Mouse (Mus musculus) MEL (cell line): ENCODE data around the gene Taco1. TPM values are rescaled to one million over a fixed set of nuclear protein-coding genes. Genes with fewer than 3 reads are reported as not detected.

Source experiments
- DNase-seq: peaks from one replicate; pipeline ENCODE4 v3.0.0; 2011; ENCODE audit warnings: low read depth, low spot score
- H3K27ac ChIP-seq: 2 replicates; pipeline ENCODE4 v1.5.1; 2012; ENCODE audit warnings: low read depth, mild to moderate bottlenecking, control low read depth, low read length, moderate library complexity; ENCODE audit not compliant: control insufficient read depth
- H3K27me3 ChIP-seq, 2 experiments: fragments of 150-350 bp in 1 of 2; sonication (generic) in 1 of 2; 2 replicates each; pipeline ENCODE4 v1.6.1; 2012; ENCODE audit warnings: low read length in 2 of 2, mild to moderate bottlenecking in 2 of 2, improper control_type of control experiment in 1 of 2, moderate library complexity in 1 of 2; ENCODE audit not compliant: insufficient read depth in 2 of 2, control insufficient read depth in 1 of 2
- H3K36me3 ChIP-seq, 2 experiments: 2 replicates each; pipeline ENCODE4 v1.6.1; 2012 to 2014; ENCODE audit warnings: low read length in 2 of 2, improper control_type of control experiment in 1 of 2, inconsistent platforms in 1 of 2, mild to moderate bottlenecking in 1 of 2; ENCODE audit not compliant: insufficient read depth in 2 of 2, control insufficient read depth in 1 of 2
- H3K4me1 ChIP-seq, 2 experiments: fragments of 150-350 bp in 1 of 2; sonication (generic) in 1 of 2; 2 replicates each; pipeline ENCODE4 v1.6.1; 2012; ENCODE audit warnings: low read length in 2 of 2, improper control_type of control experiment in 1 of 2, mild to moderate bottlenecking in 1 of 2; ENCODE audit not compliant: insufficient read depth in 2 of 2, control insufficient read depth in 1 of 2
- H3K4me3 ChIP-seq, 2 experiments: fragments of 150-350 bp in 1 of 2; sonication (generic) in 1 of 2; 2 replicates each; pipeline ENCODE4 v1.5.1; 2012; ENCODE audit warnings: low read depth in 2 of 2, low read length in 2 of 2, mild to moderate bottlenecking in 2 of 2, moderate library complexity in 2 of 2, control low read depth in 1 of 2, improper control_type of control experiment in 1 of 2; ENCODE audit not compliant: control insufficient read depth in 1 of 2, insufficient read depth in 1 of 2
- H3K79me2 ChIP-seq: 2 replicates; pipeline ENCODE4 v1.6.1; 2012; ENCODE audit warnings: mild to moderate bottlenecking, low read length, moderate library complexity; ENCODE audit not compliant: control insufficient read depth, poor library complexity, insufficient read depth
- H3K9ac ChIP-seq: 2 replicates; pipeline ENCODE4 v1.6.1; 2012; ENCODE audit warnings: low read depth, mild to moderate bottlenecking, control low read depth, low read length, moderate library complexity; ENCODE audit not compliant: control insufficient read depth, poor library complexity, severe bottlenecking
- H3K9me3 ChIP-seq: fragments of 150-350 bp; sonication (generic); replicated peaks from 2 replicates; pipeline ENCODE4 v1.6.1; 2012; ENCODE audit warnings: mild to moderate bottlenecking, low read length, improper control_type of control experiment, moderate library complexity; ENCODE audit not compliant: insufficient read depth
- E2F4 ChIP-seq: IDR thresholded peaks from 2 replicates; pipeline ENCODE4 v1.6.1; 2011; ENCODE audit warnings: low read depth, low read length, improper control_type of control experiment, borderline replicate concordance
- HCFC1 ChIP-seq: IDR thresholded peaks from 2 replicates; pipeline ENCODE4 v1.6.1; 2012; ENCODE audit warnings: low read depth, mild to moderate bottlenecking, inconsistent platforms, low read length, improper control_type of control experiment, moderate library complexity
- KAT2A ChIP-seq: conservative IDR thresholded peaks from 2 replicates; pipeline ENCODE4 v1.6.1; 2012; ENCODE audit warnings: low read depth, low read length, improper control_type of control experiment, inconsistent platforms
- MAZ ChIP-seq: IDR thresholded peaks from 2 replicates; pipeline ENCODE4 v1.6.1; 2012; ENCODE audit warnings: low read depth, mild to moderate bottlenecking, inconsistent platforms, low read length, improper control_type of control experiment
- MXI1 ChIP-seq: IDR thresholded peaks from 2 replicates; pipeline ENCODE4 v1.6.1; 2011; ENCODE audit warnings: mild to moderate bottlenecking, low read depth, low read length, improper control_type of control experiment
- MYB ChIP-seq: IDR thresholded peaks from 2 replicates; pipeline ENCODE4 v1.6.1; 2011; ENCODE audit warnings: mild to moderate bottlenecking, low read depth, low read length, improper control_type of control experiment
- POLR2A ChIP-seq, 2 experiments: IDR thresholded peaks; 2 replicates each; pipeline ENCODE4 v1.6.1; 2011 to 2012; ENCODE audit warnings: low read length in 2 of 2, mild to moderate bottlenecking in 2 of 2, control low read depth in 1 of 2, improper control_type of control experiment in 1 of 2, low read depth in 1 of 2, moderate library complexity in 1 of 2; ENCODE audit not compliant: control insufficient read depth in 1 of 2, insufficient read depth in 1 of 2, poor library complexity in 1 of 2
- POLR2AphosphoS5 ChIP-seq: IDR thresholded peaks from 2 replicates; pipeline ENCODE4 v1.6.1; 2012; ENCODE audit warnings: low read depth, borderline replicate concordance, mild to moderate bottlenecking, inconsistent platforms, low read length, moderate library complexity, mixed read lengths
- RCOR1 ChIP-seq: IDR thresholded peaks from 2 replicates; pipeline ENCODE4 v1.6.1; 2012; ENCODE audit warnings: low read depth, mild to moderate bottlenecking, inconsistent platforms, low read length, improper control_type of control experiment
- SIN3A ChIP-seq: IDR thresholded peaks from 2 replicates; pipeline ENCODE4 v1.6.1; 2012; ENCODE audit warnings: low read length, improper control_type of control experiment, inconsistent platforms
- TBP ChIP-seq: IDR thresholded peaks from 2 replicates; pipeline ENCODE4 v1.8.0; 2011; ENCODE audit warnings: low read depth, low read length, improper control_type of control experiment
- UBTF ChIP-seq: IDR thresholded peaks from 2 replicates; pipeline ENCODE4 v1.6.1; 2012; ENCODE audit warnings: low read depth, mild to moderate bottlenecking, inconsistent platforms, low read length, improper control_type of control experiment, moderate library complexity, borderline replicate concordance; ENCODE audit not compliant: insufficient read depth
- USF1 ChIP-seq: IDR thresholded peaks from 2 replicates; pipeline ENCODE4 v1.6.1; 2014; ENCODE audit warnings: low read depth, mild to moderate bottlenecking, inconsistent platforms, low read length, improper control_type of control experiment, moderate library complexity
- ZC3H11A ChIP-seq: IDR thresholded peaks from 2 replicates; pipeline ENCODE4 v1.6.1; 2012; ENCODE audit warnings: low read depth, mild to moderate bottlenecking, inconsistent platforms, low read length, improper control_type of control experiment
- ZKSCAN1 ChIP-seq: IDR thresholded peaks from 2 replicates; pipeline ENCODE4 v1.6.1; 2012; ENCODE audit warnings: low read depth, mild to moderate bottlenecking, inconsistent platforms, low read length, improper control_type of control experiment, moderate library complexity
- ZMIZ1 ChIP-seq: IDR thresholded peaks from 2 replicates; pipeline ENCODE4 v1.6.1; 2012; ENCODE audit warnings: low read depth, mild to moderate bottlenecking, inconsistent platforms, low read length, improper control_type of control experiment, moderate library complexity
- ZNF384 ChIP-seq: IDR thresholded peaks from 2 replicates; pipeline ENCODE4 v1.6.1; 2012; ENCODE audit warnings: low read depth, mild to moderate bottlenecking, inconsistent platforms, low read length, improper control_type of control experiment
- polyA plus RNA-seq, 2 experiments: library from polyadenylated mRNA; stranded (reverse) in 1 of 2; unstranded in 1 of 2; fragments of >175 nt in 1 of 2; fragments of >200 nt in 1 of 2; gene quantifications; 2 replicates each; pipeline versions ENCODE4 v1.2.1 to v1.2.4; 2012; ENCODE audit warnings: low replicate concordance in 2 of 2, low read depth in 1 of 2; ENCODE audit not compliant: insufficient read length in 2 of 2, insufficient read depth in 1 of 2, missing spikeins in 1 of 2
- total RNA-seq: library from RNA; depleted of rRNA; stranded (reverse); fragments of 300-350 nt; gene quantifications from 2 replicates; pipeline ENCODE4 v1.2.3, GENCODE M21; 2012

The Taco1 gene
- total and polyA plus RNA-seq, 3 experiments, result 33.1 to 33.3 TPM; not detected in 1

- no peak for TF ChIP-seq ZKSCAN1
- peak; percentile 47 for TF ChIP-seq USF1
- TF ChIP-seq E2F4, result peak; percentile 45; the same call in 1 of the 2 replicates
- TF ChIP-seq ZNF384, result no peak
These were observed at the start of gene Taco1 (continued) for GRCm38 (mm10) chr11:106065923-106066571.

- Histone ChIP-seq H3K9me3 (no peaks in the 10 kb centered on the region), H3K79me2 (no peaks in the 10 kb centered on the region), H3K9ac (no peak overlapping the region), H3K27me3 (peaks cover 14 to 26% of the 10 kb centered on the region in 2 experiments), H3K36me3 (no peaks in the 10 kb centered on the region), H3K4me1 (no peaks in the 10 kb centered on the region), H3K27ac (no peak overlapping the region), H3K4me3 (no peak overlapping the region)
- TF ChIP-seq TBP (no peak), ZMIZ1 (no peak), UBTF (no peak), MAZ (no peak), ZKSCAN1 (no peak), ZC3H11A (no peak), MXI1 (no peak), SIN3A (no peak), RCOR1 (no peak), HCFC1 (no peak), KAT2A (no peak)
- DNase-seq, result no peak
These were observed 49.4 kb upstream of the Taco1 start for GRCm38 (mm10) chr11:106016440-106016839.

GRCm38 (mm10) chr11:106020051-106020763 is 45.7 kb upstream of the Taco1 start:
- H3K27me3 ChIP-seq, result peaks cover 2 to 8% of the 10 kb centered on the region in 2 experiments
- H3K36me3 ChIP-seq, result no peaks in the 10 kb centered on the region; a peak in 1 of 4 replicates
- no peaks in the 10 kb centered on the region for H3K79me2 ChIP-seq
- no peak overlapping the region for H3K4me3 ChIP-seq
- no peaks in the 10 kb centered on the region for H3K9me3 ChIP-seq
- H3K9ac ChIP-seq, result no peak overlapping the region
- no peak for TF ChIP-seq POLR2A (IDR thresholded peaks at IDR 0.05; ENCODE audit: control insufficient read depth in 1 of 2, insufficient read depth in 1 of 2, low read depth in 1 of 2, low read length in 2 of 2, poor library complexity in 1 of 2)
- TF ChIP-seq POLR2AphosphoS5, result no peak
- TF ChIP-seq MYB, result no peak
- H3K4me1 ChIP-seq, result peaks cover 0 to 1% of the 10 kb centered on the region in 2 experiments; a peak in 2 of 4 replicates
- no peak for DNase-seq
- H3K27ac ChIP-seq, result no peak overlapping the region
